Mouse (Mus musculus) left cerebral cortex, adult 18-20 months (tissue): ENCODE results near the gene Mrpl2. TPM values are rescaled to one million over a fixed set of nuclear protein-coding genes. Genes with fewer than 3 reads are reported as not detected.

Source experiments
- total RNA-seq, 2 experiments: library from RNA; stranded (reverse); gene quantifications; 2 replicates each; pipeline ENCODE4 v1.2.3; 2021

Gene Mrpl2
- total RNA-seq, 2 experiments from 2014 or later: 51.8 to 53.0 TPM

Other genes with a start within 250 kb of the Mrpl2 start
- gene Crip3, start 217.3 kb upstream of the Mrpl2 start, total RNA-seq: 1 to 10 TPM; 3.7 to 4.3 TPM
- gene Slc22a7, start 207.8 kb upstream of the Mrpl2 start, total RNA-seq: under 1 TPM; 0.30 TPM
- gene Ttbk1, start 158.6 kb upstream of the Mrpl2 start, total RNA-seq: 100 to 1,000 TPM; 130 to 135 TPM
- 1 to 10 TPM; 2.8 TPM for gene Dnph1, start 149.5 kb upstream of the Mrpl2 start, total RNA-seq
- gene Cul9, start 99.8 kb upstream of the Mrpl2 start, total RNA-seq: 10 to 100 TPM; 61.0 to 64.5 TPM
- gene Srf, start 90.1 kb upstream of the Mrpl2 start, total RNA-seq: 10 to 100 TPM; 70.4 to 77.9 TPM
- gene Ptk7, start 16.7 kb upstream of the Mrpl2 start, total RNA-seq: 10 to 100 TPM in 1 of 2 experiments, 1 to 10 TPM in 1; 9.5 to 10.1 TPM
- 10 to 100 TPM; 24.3 to 26.2 TPM for gene Klc4, start 207 bp upstream of the Mrpl2 start, total RNA-seq
- gene Cul7, start 4.1 kb downstream of the Mrpl2 start, total RNA-seq: 10 to 100 TPM; 26.1 to 27.1 TPM
- 10 to 100 TPM; 17.1 to 17.2 TPM for gene Rrp36, start 28.1 kb downstream of the Mrpl2 start, total RNA-seq
- gene Mea1, start 32.6 kb downstream of the Mrpl2 start, total RNA-seq: 100 to 1,000 TPM; 120 to 125 TPM
- gene Klhdc3, start 34.7 kb downstream of the Mrpl2 start, total RNA-seq: 100 to 1,000 TPM; 190 to 207 TPM
- 10 to 100 TPM; 81.5 to 89.3 TPM for gene Ppp2r5d, start 58.9 kb downstream of the Mrpl2 start, total RNA-seq
- 10 to 100 TPM; 50.8 to 58.9 TPM for gene Pex6, start 65.2 kb downstream of the Mrpl2 start, total RNA-seq
- gene Gnmt, start 82.9 kb downstream of the Mrpl2 start, total RNA-seq: under 1 TPM in 1 of 2 experiments, not detected in 1; 0.84 TPM
- gene Cnpy3, start 106.0 kb downstream of the Mrpl2 start, total RNA-seq: 10 to 100 TPM; 65.2 to 67.9 TPM
- under 1 TPM in 1 of 2 experiments, not detected in 1; 0.28 TPM for gene Ptcra, start 117.5 kb downstream of the Mrpl2 start, total RNA-seq
- 1 to 10 TPM; 6.4 to 8.3 TPM for gene 2310039H08Rik, start 126.4 kb downstream of the Mrpl2 start, total RNA-seq
- 10 to 100 TPM; 48.2 to 53.2 TPM for gene Rpl7l1, start 136.4 kb downstream of the Mrpl2 start, total RNA-seq
- gene Bicral, start 212.3 kb downstream of the Mrpl2 start, total RNA-seq: 10 to 100 TPM; 53.2 to 58.9 TPM
- gene Tbcc, start 244.5 kb downstream of the Mrpl2 start, total RNA-seq: 10 to 100 TPM; 33.5 to 33.8 TPM